In genomic region chr5:88674703-88675442, GRCm38 (mm10) we compare ENCODE assay signal across 8 mouse cellular contexts. TPM values are rescaled to one million over a fixed set of nuclear protein-coding genes. Genes with fewer than 3 reads are reported as not detected.
A peak's percentile ranks its signal among the peaks of the same experiment; 100 is the strongest.
DNase-seq lines count a peak whose midpoint lies in the region; ATAC-seq lines count a peak whose summit lies in the region.

No protein-coding gene starts in this region.

- H3K4me2 ChIP-seq in forebrain, embryonic 13.5 days = peak overlapping the region; percentile 71
- peak overlapping the region; percentile 81 for H3K4me2 ChIP-seq in hindbrain, embryonic 15.5 days
- H3K4me2 ChIP-seq in limb, embryonic 15.5 days = peak overlapping the region; percentile 82
- H3K4me2 ChIP-seq in midbrain, embryonic 15.5 days = peak overlapping the region; percentile 80

- WGBS in forebrain, embryonic 13.5 days = under 1% methylated on average over 26 of the region's 47 CpGs
- WGBS in hindbrain, embryonic 15.5 days = under 1% methylated on average over 47 of the region's 47 CpGs
- 2% methylated on average over 46 of the region's 47 CpGs for WGBS in limb, embryonic 15.5 days
- under 1% methylated on average over 46 of the region's 47 CpGs for WGBS in midbrain, embryonic 15.5 days

- peak overlapping the region; percentile 97 for H3K9ac ChIP-seq in forebrain, embryonic 13.5 days
- H3K9ac ChIP-seq in hindbrain, embryonic 15.5 days = peak overlapping the region; percentile 99
- peak overlapping the region; percentile 97 for H3K9ac ChIP-seq in limb, embryonic 15.5 days
- H3K9ac ChIP-seq in midbrain, embryonic 15.5 days = peak overlapping the region; percentile 94

- peak overlapping the region; percentile 59; the same call in 1 of the 2 replicates for H3K27ac ChIP-seq in brown adipose tissue, adult 24 weeks (replicated peaks; ENCODE audit: low read depth, low read length)
- H3K27ac ChIP-seq in forebrain, embryonic 13.5 days = peak overlapping the region; percentile 98
- H3K27ac ChIP-seq in hindbrain, embryonic 15.5 days (replicated peaks) = peak overlapping the region; percentile 98
- H3K27ac ChIP-seq in limb, embryonic 15.5 days = peak overlapping the region; percentile 96
- peak overlapping the region; percentile 94 for H3K27ac ChIP-seq in midbrain, embryonic 15.5 days

- H3K36me3 ChIP-seq in forebrain, embryonic 13.5 days (ENCODE audit: poor library complexity, severe bottlenecking) = peaks cover 35% of the 10 kb centered on the region
- peaks cover 22% of the 10 kb centered on the region for H3K36me3 ChIP-seq in hindbrain, embryonic 15.5 days
- peaks cover 19% of the 10 kb centered on the region for H3K36me3 ChIP-seq in limb, embryonic 15.5 days
- H3K36me3 ChIP-seq in midbrain, embryonic 15.5 days (replicated peaks) = peaks cover 10% of the 10 kb centered on the region; the same call in 1 of the 2 replicates

- H3K9me3 ChIP-seq in forebrain, embryonic 13.5 days (replicated peaks) = no peaks in the 10 kb centered on the region
- H3K9me3 ChIP-seq in hindbrain, embryonic 15.5 days = no peaks in the 10 kb centered on the region
- no peaks in the 10 kb centered on the region for H3K9me3 ChIP-seq in limb, embryonic 15.5 days
- H3K9me3 ChIP-seq in midbrain, embryonic 15.5 days = no peaks in the 10 kb centered on the region

- no peaks in the 10 kb centered on the region for H3K27me3 ChIP-seq in forebrain, embryonic 13.5 days
- H3K27me3 ChIP-seq in hindbrain, embryonic 15.5 days = no peaks in the 10 kb centered on the region
- no peaks in the 10 kb centered on the region for H3K27me3 ChIP-seq in limb, embryonic 15.5 days
- no peaks in the 10 kb centered on the region for H3K27me3 ChIP-seq in midbrain, embryonic 15.5 days (replicated peaks)

- peak overlapping the region; percentile 79 for H3K4me3 ChIP-seq in brown adipose tissue, adult 24 weeks (ENCODE audit: insufficient read depth, low read depth, low read length)
- H3K4me3 ChIP-seq in forebrain, embryonic 13.5 days = peak overlapping the region; percentile 95
- peak overlapping the region; percentile 83 for H3K4me3 ChIP-seq in hindbrain, embryonic 15.5 days
- peak overlapping the region; percentile 97 for H3K4me3 ChIP-seq in limb, embryonic 15.5 days
- H3K4me3 ChIP-seq in midbrain, embryonic 15.5 days = peak overlapping the region; percentile 79

- ATAC-seq in forebrain, embryonic 13.5 days = peak; percentile 59
- ATAC-seq in hindbrain, embryonic 15.5 days (ENCODE audit: low FRiP score, low read depth) = peak; percentile 66; the same call in 1 of the 2 replicates
- ATAC-seq in limb, embryonic 15.5 days (ENCODE audit: insufficient number of reproducible peaks, low FRiP score, low TSS enrichment, low read depth) = 0 out of 2 replicates have a peak, but pooled peaks have one; percentile 11
- ATAC-seq in midbrain, embryonic 15.5 days (replicated peaks) = no peak; the same call in 1 of the 2 replicates

- no peaks in the 10 kb centered on the region for H3K4me1 ChIP-seq in brown adipose tissue, adult 24 weeks (ENCODE audit: control insufficient read depth, insufficient read depth, insufficient read length, low read length)
- H3K4me1 ChIP-seq in forebrain, embryonic 13.5 days = peaks cover 36% of the 10 kb centered on the region
- H3K4me1 ChIP-seq in hindbrain, embryonic 15.5 days (replicated peaks) = peaks cover 24% of the 10 kb centered on the region
- peaks cover 15% of the 10 kb centered on the region for H3K4me1 ChIP-seq in limb, embryonic 15.5 days
- peaks cover 25% of the 10 kb centered on the region for H3K4me1 ChIP-seq in midbrain, embryonic 15.5 days

- DNase-seq in ovary, adult 18-20 months (ENCODE audit: low spot score) = peak; percentile 13
- DNase-seq in ovary, postnatal 10 days (ENCODE audit: low spot score) = no peak
- peak; percentile 38 for DNase-seq in thymus, postnatal 14 days

RNA-seq across cellular contexts. Expression of gene Grsf1, which starts 1.1 kb away (rescaled TPM):
- polyA plus RNA-seq in brown adipose tissue, adult 24 weeks (2012; ENCODE audit: insufficient read depth, insufficient read length, missing spikeins) = 141 and 153 TPM in 2 replicates
- polyA plus RNA-seq in forebrain, embryonic 13.5 days (2015; fragmentation: Nextera tagmentation; extraction: Ambion mirVana) = 82.7 and 84.7 TPM in 2 replicates
- polyA plus RNA-seq in hindbrain, embryonic 15.5 days (2015; fragmentation: Nextera tagmentation; extraction: Ambion mirVana) = 60.4 and 61.7 TPM in 2 replicates
- 39.4 and 47.5 TPM in 2 replicates for polyA plus RNA-seq in limb, embryonic 15.5 days (2015; fragmentation: Nextera tagmentation; extraction: Ambion mirVana)
- 57.7 and 63.6 TPM in 2 replicates for polyA plus RNA-seq in midbrain, embryonic 15.5 days (2015; fragmentation: Nextera tagmentation; extraction: Ambion mirVana)

RNA-seq across cellular contexts. Expression of gene Mob1b, which starts 45.8 kb away (rescaled TPM):
- 13.9 and 26.0 TPM in 2 replicates for polyA plus RNA-seq in brown adipose tissue, adult 24 weeks (2012; ENCODE audit: insufficient read depth, insufficient read length, missing spikeins)
- polyA plus RNA-seq in forebrain, embryonic 13.5 days (2015; fragmentation: Nextera tagmentation; extraction: Ambion mirVana) = 14.4 and 14.7 TPM in 2 replicates
- 8.9 and 9.2 TPM in 2 replicates for polyA plus RNA-seq in hindbrain, embryonic 15.5 days (2015; fragmentation: Nextera tagmentation; extraction: Ambion mirVana)
- polyA plus RNA-seq in limb, embryonic 15.5 days (2015; fragmentation: Nextera tagmentation; extraction: Ambion mirVana) = 11.0 TPM in 2 replicates
- polyA plus RNA-seq in midbrain, embryonic 15.5 days (2015; fragmentation: Nextera tagmentation; extraction: Ambion mirVana) = 9.5 and 9.7 TPM in 2 replicates
